Mouse (Mus musculus): Measurements from ENCODE around the gene Lsamp.

DNA sequence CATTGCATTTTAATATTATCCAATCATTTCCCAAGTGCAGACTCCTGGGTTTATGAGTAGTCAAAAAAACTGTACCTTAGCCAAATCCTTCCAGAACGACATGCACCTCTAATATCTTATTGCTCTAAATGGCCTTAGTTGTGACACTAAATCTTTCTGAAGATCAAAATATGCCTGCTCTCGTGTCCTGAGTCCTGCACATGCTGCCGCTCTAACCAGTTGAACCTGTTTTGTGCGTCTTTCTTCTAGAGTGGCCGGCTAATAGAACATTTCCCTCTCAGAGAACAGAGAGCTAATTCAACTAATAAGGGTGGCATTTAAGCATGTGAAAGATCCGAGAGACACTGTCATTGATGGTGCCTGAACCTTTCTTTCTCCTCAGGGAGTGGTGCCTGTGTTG is 452.3 kb downstream of the Lsamp start:
- no peak for TF ChIP-seq POLR2A (IDR thresholded peaks at IDR 0.05; ENCODE audit: insufficient read depth, low read length)
- no peak for TF ChIP-seq CTCF (IDR thresholded peaks at IDR 0.05; ENCODE audit: low read depth, low read length)
